Mouse (Mus musculus) olfactory bulb, adult 2 months (tissue): ENCODE results near the gene Ptch2.

Experiments used
- CTCF ChIP-seq: fragments of 200-500 bp; IDR thresholded peaks from 2 replicates; pipeline ENCODE4 v1.5.1; 2012; ENCODE audit warnings: low read depth, mild to moderate bottlenecking, low read length, moderate library complexity; ENCODE audit not compliant: insufficient read depth
- POLR2A ChIP-seq: fragments of 200-500 bp; IDR thresholded peaks from 2 replicates; pipeline ENCODE4 v1.6.1; 2012; ENCODE audit warnings: mild to moderate bottlenecking, low read depth, low read length, moderate library complexity; ENCODE audit not compliant: insufficient read depth

DNA sequence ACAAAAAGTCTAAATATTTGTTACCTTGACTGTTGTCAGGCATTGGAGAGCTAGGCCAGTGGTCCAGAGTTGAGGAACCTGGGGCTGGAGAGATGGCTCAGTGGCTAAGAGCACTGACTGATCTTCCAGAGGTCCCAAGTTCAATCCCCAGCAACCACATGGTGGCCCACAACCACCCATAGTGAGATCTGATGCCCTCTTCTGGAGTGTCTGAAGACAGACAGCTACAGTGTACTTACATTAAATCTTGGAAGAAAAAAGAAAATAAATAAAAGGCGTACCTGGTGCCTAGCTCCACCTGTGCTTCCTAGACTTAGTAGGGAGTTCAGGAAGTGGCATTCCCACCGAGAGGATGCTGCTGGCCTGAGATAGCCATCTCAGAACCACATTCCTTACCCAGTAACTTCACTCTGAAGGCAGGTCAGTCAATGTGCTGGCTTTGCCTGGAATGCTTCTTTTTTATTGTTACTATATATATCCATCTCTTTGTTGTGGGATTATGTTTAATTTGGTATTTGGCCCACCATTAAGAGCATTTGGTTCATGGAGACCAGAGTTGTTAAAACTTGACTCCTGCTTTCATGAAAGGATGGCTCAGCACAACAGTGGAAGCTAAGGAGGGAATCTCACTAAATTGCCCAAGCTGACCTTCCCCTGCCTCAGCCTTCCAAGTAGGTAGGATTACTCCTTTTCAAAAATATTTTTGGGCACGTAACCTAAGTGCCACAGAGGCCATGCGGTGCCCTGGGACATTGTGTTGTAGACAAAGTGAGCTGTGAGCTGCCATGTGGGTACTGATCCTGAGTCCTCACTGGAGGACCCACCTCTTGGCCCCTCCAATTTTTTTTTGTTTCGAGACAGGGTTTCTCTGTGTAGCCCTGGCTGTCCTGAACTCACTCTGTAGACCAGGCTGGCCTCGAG lies 53.7 kb downstream of the Ptch2 start:
- TF ChIP-seq CTCF (no peak), POLR2A (no peak)
